Mouse (Mus musculus) frontal cortex, adult 2 months (tissue): ENCODE measurements around the gene 4930519P11Rik. TPM values are rescaled to one million over a fixed set of nuclear protein-coding genes. Genes with fewer than 3 reads are reported as not detected.

ENCODE experiments used
- DNase-seq, 2 experiments: peaks; one replicate each; pipeline ENCODE4 v3.0.0; 2022; ENCODE audit warnings: low spot score in 1 of 2; ENCODE audit errors: extremely low spot score in 1 of 2
- polyA plus RNA-seq: library from polyadenylated mRNA; depleted of rRNA; stranded (reverse); fragments of >200 nt; gene quantifications from 2 replicates; pipeline ENCODE4 v1.2.3, GENCODE M21; 2012; rRNA removed

The 4930519P11Rik gene
- 0.48 TPM in 1 of 2 replicates, not detected in the other for polyA plus RNA-seq

GRCm38 (mm10) chr2:154613118-154614115 lies at the start of gene 4930519P11Rik, which contains the start of gene Zfp341:
Gene 4930519P11Rik (minus strand): TSS chr2:154613437.
Gene Zfp341 (plus strand): TSS chr2:154613297.
- DNase-seq = peak; percentile 76 to 89

GRCm38 (mm10) chr2:154659531-154660074 lies 46.4 kb upstream of the 4930519P11Rik start:
- DNase-seq = no peak

- DNase-seq = no peak
Measured at GRCm38 (mm10) chr2:154659070-154659469, 45.8 kb upstream of the 4930519P11Rik start.

- DNase-seq = no peak
Measured at GRCm38 (mm10) chr2:154657486-154658237, 44.4 kb upstream of the 4930519P11Rik start.

GRCm38 (mm10) chr2:154656710-154657485 lies 43.7 kb upstream of the 4930519P11Rik start:
- DNase-seq = peak; percentile 97 to 99

GRCm38 (mm10) chr2:154655878-154656414 lies 42.7 kb upstream of the 4930519P11Rik start:
- no peak for DNase-seq

GRCm38 (mm10) chr2:154654976-154655375 lies 41.7 kb upstream of the 4930519P11Rik start:
- no peak for DNase-seq

- DNase-seq = no peak
Measured at GRCm38 (mm10) chr2:154651363-154651762, 38.1 kb upstream of the 4930519P11Rik start, which contains the start of gene Chmp4b. Gene Chmp4b (plus strand): TSS chr2:154651705.

- no peak for DNase-seq
Measured at GRCm38 (mm10) chr2:154650404-154650803, 37.2 kb upstream of the 4930519P11Rik start.

GRCm38 (mm10) chr2:154648086-154648485 lies 34.8 kb upstream of the 4930519P11Rik start:
- DNase-seq = no peak

- peak in 1 of 2 experiments; percentile 53 for DNase-seq
Measured at GRCm38 (mm10) chr2:154646634-154647033, 33.4 kb upstream of the 4930519P11Rik start.

- no peak for DNase-seq
Measured at GRCm38 (mm10) chr2:154642712-154643385, 29.6 kb upstream of the 4930519P11Rik start.

- DNase-seq = no peak
Measured at GRCm38 (mm10) chr2:154642005-154642459, 28.8 kb upstream of the 4930519P11Rik start.

- no peak for DNase-seq
Measured at GRCm38 (mm10) chr2:154641176-154641575, 27.9 kb upstream of the 4930519P11Rik start.

- no peak for DNase-seq
Measured at GRCm38 (mm10) chr2:154639115-154639514, 25.9 kb upstream of the 4930519P11Rik start.

- no peak for DNase-seq
Measured at GRCm38 (mm10) chr2:154638521-154638920, 25.3 kb upstream of the 4930519P11Rik start.

- DNase-seq = no peak
Measured at GRCm38 (mm10) chr2:154635826-154636225, 22.6 kb upstream of the 4930519P11Rik start.

- no peak for DNase-seq
Measured at GRCm38 (mm10) chr2:154633876-154634644, 20.8 kb upstream of the 4930519P11Rik start.
